Mouse (Mus musculus) thymus, adult 2 months (tissue): ENCODE measurements at regions not wholly inside any gene's neighbourhood (a gene's known extent, or its start where the extent isn't known, plus 50 kb on each side); places are given as distances from the start of the nearest gene placed in this dataset.

ENCODE experiments used
- CTCF ChIP-seq: fragments of 200-500 bp; IDR thresholded peaks from 2 replicates; pipeline ENCODE4 v1.5.1; 2012; ENCODE audit warnings: mild to moderate bottlenecking, control low read depth, low read length, moderate library complexity, borderline replicate concordance; ENCODE audit not compliant: control insufficient read depth, poor library complexity, insufficient read depth; ENCODE audit errors: extremely low read depth
- POLR2A ChIP-seq: fragments of 200-500 bp; IDR thresholded peaks from 2 replicates; pipeline ENCODE4 v1.6.1; 2012; ENCODE audit warnings: mild to moderate bottlenecking, low read length, control low read depth, moderate library complexity; ENCODE audit not compliant: control insufficient read depth, poor library complexity, insufficient read depth; ENCODE audit errors: extremely low read depth

GRCm38 (mm10) chr4:89000200-89000599 is 120.2 kb upstream of the Ifne start:
- TF ChIP-seq CTCF (no peak), POLR2A (no peak)
